Mouse (Mus musculus) MEL (cell line): ENCODE data around the gene Cdkn2a.

ENCODE experiments used
- CTCF ChIP-seq, 3 experiments: IDR thresholded peaks in 2 of 3; conservative IDR thresholded peaks in 1 of 3; 2 replicates each; pipeline ENCODE4 v1.5.1; 2011 to 2012; ENCODE audit warnings: low read length in 3 of 3, low read depth in 2 of 3, mild to moderate bottlenecking in 2 of 3, improper control_type of control experiment in 1 of 3, inconsistent platforms in 1 of 3, mixed read lengths in 1 of 3, moderate library complexity in 1 of 3; ENCODE audit not compliant: control insufficient read depth in 1 of 3, insufficient read depth in 1 of 3, poor library complexity in 1 of 3, severe bottlenecking in 1 of 3
- EP300 ChIP-seq, 2 experiments: IDR thresholded peaks; 2 replicates each; pipeline ENCODE4 v1.6.1; 2011; ENCODE audit warnings: improper control_type of control experiment in 2 of 2, low read length in 2 of 2, low read depth in 1 of 2, mild to moderate bottlenecking in 1 of 2
- MYB ChIP-seq: IDR thresholded peaks from 2 replicates; pipeline ENCODE4 v1.6.1; 2011; ENCODE audit warnings: mild to moderate bottlenecking, low read depth, low read length, improper control_type of control experiment
- NRF1 ChIP-seq: IDR thresholded peaks from 2 replicates; pipeline ENCODE4 v1.6.1; 2014; ENCODE audit warnings: low read depth, mild to moderate bottlenecking, inconsistent platforms, low read length, improper control_type of control experiment, moderate library complexity; ENCODE audit not compliant: poor library complexity, insufficient read depth, severe bottlenecking
- POLR2A ChIP-seq, 2 experiments: IDR thresholded peaks; 2 replicates each; pipeline ENCODE4 v1.6.1; 2011 to 2012; ENCODE audit warnings: low read length in 2 of 2, mild to moderate bottlenecking in 2 of 2, control low read depth in 1 of 2, improper control_type of control experiment in 1 of 2, low read depth in 1 of 2, moderate library complexity in 1 of 2; ENCODE audit not compliant: control insufficient read depth in 1 of 2, insufficient read depth in 1 of 2, poor library complexity in 1 of 2

GRCm38 (mm10) chr4:89275811-89276584 is 18.5 kb downstream of the Cdkn2a start:
- TF ChIP-seq CTCF (IDR thresholded peaks at IDR 0.05 in 2 of 3, conservative IDR thresholded peaks at IDR 0.05 in 1 of 3; ENCODE audit: control insufficient read depth in 1 of 3, insufficient read depth in 1 of 3, low read depth in 2 of 3, low read length in 3 of 3, poor library complexity in 1 of 3, severe bottlenecking in 1 of 3): no peak
- TF ChIP-seq MYB: no peak
- no peak for TF ChIP-seq EP300 (IDR thresholded peaks at IDR 0.05; ENCODE audit: low read depth in 1 of 2, low read length in 2 of 2)
- TF ChIP-seq NRF1: no peak
- no peak for TF ChIP-seq POLR2A (IDR thresholded peaks at IDR 0.05; ENCODE audit: control insufficient read depth in 1 of 2, insufficient read depth in 1 of 2, low read depth in 1 of 2, low read length in 2 of 2, poor library complexity in 1 of 2)
